Mouse (Mus musculus) telencephalon, adult 2 months (tissue): ENCODE results near the gene Fnbp1.

Experiments
- DNase-seq: peaks from one replicate; pipeline ENCODE4 v3.0.0-alpha.2; 2011; ENCODE audit warnings: low read depth, low spot score

Fnbp1 gene

GRCm38 (mm10) chr2:31031972-31032371 is 109.8 kb downstream of the Fnbp1 start:
- DNase-seq, result no peak

DNA sequence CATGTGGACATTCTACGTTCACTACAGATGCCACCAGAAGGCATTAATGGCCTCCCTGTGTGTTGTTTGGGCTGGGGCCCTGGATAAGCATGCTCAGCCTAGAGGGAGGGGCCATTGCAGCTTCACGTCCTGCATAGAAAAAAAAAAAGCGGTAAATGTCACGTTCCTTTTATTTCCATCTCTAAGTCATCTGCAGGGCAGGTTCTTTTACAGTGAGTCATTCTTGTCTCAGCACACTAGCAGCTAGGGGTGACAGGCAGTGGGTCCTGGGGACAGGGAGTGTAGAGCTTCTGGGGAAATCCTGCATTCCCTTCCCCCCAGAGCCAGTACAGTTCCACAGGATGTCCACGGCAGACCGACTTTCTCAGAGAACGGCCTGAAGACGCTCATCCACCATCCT is 115.2 kb downstream of the Fnbp1 start:
- no peak for DNase-seq

- no peak for DNase-seq
These were observed 116.3 kb downstream of the Fnbp1 start for GRCm38 (mm10) chr2:31025458-31025857.

- no peak for DNase-seq
These were observed 117.0 kb downstream of the Fnbp1 start for GRCm38 (mm10) chr2:31024618-31025370.

DNA sequence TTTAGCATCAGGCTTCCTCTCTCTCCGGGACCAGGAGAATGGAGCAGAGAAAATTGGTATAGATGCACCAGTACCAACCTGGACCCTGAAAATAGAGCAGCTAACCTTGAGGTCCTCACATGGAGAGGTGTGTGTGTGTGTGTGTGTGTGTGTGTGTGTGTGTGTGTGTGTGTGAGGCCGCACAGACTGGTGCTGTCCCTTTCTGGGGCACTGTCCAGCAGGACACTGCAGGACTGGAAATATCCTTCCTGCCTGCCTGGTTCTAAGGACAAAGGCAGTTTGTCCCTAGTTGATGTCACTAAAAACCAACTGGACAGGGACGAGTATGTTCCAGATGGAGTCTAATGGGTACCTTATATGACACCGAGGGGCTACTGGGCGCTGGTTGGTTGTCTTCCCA is 117.9 kb downstream of the Fnbp1 start:
- no peak for DNase-seq

- no peak for DNase-seq
These were observed 121.6 kb downstream of the Fnbp1 start for GRCm38 (mm10) chr2:31020202-31020601.

DNA sequence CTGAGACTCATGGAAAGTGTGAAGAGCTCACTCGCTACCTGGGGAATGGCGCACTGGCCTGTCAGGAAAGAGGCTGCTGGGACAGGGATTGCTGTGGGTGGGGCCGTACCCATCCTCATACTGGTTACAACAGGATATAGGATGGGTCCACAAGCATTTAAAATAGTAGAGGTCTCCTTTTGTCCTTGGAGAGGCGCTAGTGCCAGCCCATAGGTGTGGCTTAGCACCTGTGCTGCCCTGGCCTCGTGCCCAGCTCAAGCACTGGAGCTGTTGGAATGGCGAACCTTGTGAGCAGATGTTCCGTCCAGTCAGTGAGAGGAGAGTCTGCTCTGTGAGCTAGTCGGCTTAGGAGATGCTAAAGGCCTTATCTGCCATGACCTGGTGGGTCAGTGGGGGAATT is 122.8 kb downstream of the Fnbp1 start:
- DNase-seq, result no peak

GRCm38 (mm10) chr2:31018519-31018918 is 123.3 kb downstream of the Fnbp1 start:
- DNase-seq, result no peak

DNA sequence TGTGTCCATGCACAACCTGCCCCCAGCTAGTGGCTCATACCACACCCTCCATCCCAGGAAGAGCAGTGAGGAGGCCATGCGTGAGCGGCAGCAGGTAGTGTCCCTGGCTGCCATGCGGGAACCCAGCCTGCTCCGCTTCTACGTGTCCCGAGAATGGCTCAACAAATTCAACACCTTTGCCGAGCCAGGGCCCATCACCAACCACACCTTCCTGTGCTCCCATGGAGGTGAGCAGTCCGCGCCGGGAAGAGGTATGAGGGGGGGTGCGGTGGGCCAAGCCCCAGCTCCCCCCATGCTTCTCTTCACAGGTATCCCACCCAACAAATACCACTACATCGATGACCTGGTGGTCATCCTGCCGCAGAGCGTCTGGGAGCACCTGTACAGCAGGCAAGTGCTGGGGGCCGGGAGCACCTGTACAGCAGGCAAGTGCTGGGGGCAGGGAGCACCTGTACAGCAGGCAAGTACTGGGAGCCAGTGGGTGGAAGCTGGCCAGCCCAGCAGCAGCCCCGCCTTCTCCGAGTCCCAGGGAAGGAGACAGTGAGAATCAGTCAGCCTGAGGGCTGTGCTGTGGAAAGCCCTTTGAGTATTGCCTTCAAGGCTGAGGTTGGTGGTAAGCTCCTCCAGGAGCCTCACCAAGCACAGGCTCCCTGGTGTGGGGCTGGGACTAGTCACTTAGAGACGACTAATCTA is 124.0 kb downstream of the Fnbp1 start:
- DNase-seq, result no peak

- no peak for DNase-seq
These were observed 128.3 kb downstream of the Fnbp1 start for GRCm38 (mm10) chr2:31013371-31014120.

DNA sequence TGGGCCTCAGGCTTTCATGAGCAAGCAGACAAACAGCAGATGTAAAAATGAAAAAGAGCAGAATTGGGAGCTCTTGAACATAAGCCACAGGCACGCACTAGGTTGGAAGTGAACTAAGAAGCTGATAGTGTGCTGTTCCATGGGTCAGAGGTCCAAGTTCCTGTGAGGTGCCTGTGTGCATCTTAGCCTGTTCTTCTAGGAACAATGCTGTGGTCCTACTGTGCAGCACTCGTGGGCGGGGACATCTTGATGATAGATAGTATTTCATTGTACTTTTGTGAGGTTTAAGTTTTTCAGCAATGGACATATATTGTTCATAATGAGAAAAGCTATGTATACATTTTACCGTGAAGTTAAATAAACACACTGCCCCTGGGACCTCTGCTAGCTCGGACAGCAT is 134.6 kb downstream of the Fnbp1 start:
- DNase-seq, result no peak

GRCm38 (mm10) chr2:31006434-31006833 is 135.4 kb downstream of the Fnbp1 start:
- DNase-seq, result no peak

DNA sequence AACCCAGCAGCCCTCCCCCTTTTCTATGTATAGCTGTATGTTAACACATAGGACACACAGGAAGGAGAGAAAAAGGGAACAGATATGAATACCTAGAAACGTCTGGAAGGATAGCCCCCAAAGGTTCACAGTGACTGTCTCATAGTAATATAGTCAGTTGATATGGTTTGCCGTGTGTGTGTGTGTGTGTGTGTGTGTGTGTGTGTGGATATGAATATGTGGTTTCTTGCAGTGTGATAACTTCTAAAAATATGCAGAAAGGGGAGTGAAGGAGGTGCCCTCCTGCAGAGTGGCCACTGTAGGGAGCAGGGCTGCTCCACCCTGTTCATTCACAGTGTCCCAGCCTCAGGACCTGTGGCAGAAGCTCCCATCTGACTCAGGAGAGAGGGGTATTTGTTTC is 136.4 kb downstream of the Fnbp1 start:
- no peak for DNase-seq

- no peak for DNase-seq
These were observed 139.0 kb downstream of the Fnbp1 start for GRCm38 (mm10) chr2:31002857-31003256.

- no peak for DNase-seq
These were observed 143.2 kb downstream of the Fnbp1 start for GRCm38 (mm10) chr2:30998443-30999260.

- DNase-seq, result no peak
These were observed 146.3 kb downstream of the Fnbp1 start for GRCm38 (mm10) chr2:30995432-30995996.

DNA sequence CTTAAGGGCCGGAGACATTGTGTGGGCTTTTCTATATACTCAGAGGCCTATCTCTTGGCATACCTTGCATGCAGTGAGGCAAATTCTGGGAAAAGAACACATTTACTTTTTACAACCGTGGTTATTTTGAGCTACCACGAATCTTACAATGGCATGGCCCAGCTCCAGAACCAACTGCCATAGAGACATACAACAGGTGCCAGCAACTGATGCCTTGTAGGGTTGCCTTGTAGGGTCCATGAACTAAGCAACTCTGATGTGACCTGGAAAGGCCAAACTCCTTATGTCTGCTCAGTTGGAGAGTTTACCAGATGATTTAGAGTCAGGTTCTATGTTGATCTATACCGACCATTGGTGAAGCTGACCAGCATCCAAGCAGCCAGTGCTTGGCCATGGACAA is 147.0 kb downstream of the Fnbp1 start:
- DNase-seq, result no peak

DNA sequence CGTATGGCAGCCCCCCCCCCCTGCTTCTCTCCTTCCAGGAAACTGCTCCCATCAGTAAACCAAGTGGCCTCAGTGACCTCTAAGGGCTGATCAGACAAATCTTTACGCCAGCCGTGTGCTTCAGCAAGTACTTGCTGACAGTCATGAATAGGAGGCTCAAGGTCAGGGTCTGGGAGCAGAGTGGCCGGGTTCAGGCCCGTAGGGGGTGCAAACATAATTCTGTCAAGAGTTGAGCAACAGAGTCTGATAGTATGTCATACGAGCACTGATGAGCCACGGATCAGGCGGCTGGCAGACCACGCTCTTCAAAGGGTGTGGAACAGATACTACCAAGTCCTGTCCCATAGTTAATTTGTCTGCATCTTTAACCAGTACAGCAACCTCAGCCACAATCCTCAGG is 151.6 kb downstream of the Fnbp1 start:
- no peak for DNase-seq

DNA sequence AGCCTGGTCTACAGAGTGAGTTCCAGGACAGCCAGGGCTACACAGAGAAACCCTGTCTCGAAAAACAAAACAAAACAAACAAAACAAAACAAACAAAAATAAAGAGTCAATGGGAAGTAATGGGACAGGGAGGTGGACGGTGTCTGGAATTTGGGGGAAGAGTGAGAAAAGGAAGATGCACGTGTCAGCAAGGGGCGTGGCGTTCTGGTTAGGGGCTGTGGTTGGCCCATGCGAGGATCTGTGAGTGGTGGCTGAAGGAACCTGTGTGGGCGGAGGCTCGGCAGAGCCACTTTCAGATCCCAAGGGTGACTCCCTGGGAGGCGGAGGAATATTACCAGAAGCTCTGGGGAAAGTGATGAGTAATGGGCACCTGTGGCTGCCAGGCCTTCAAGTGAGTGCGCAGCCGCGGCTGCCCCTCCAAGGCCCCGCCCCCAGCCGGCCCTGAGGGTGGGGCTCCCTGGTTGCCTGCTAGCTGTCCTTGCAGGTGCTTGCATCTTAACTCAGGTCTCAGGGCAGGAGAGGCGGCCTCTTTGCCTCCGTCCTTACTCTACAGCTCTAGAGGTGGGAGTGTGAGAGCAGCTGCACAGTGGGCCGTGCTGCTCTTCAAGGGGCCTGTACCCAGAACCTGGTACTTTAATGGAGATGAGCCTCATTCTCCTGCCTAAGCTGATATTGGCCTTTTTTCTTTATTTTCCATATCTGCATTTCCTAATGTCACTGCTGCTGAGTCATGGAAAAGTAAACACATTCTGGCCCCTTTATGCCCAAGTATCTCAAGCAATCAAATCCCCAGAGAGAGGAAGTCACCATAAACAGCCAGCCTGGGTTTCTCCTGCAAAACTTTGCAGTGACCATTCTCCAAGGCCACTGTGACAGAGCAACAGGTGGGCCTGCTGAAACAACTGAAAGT is 156.4 kb downstream of the Fnbp1 start:
- no peak for DNase-seq

DNA sequence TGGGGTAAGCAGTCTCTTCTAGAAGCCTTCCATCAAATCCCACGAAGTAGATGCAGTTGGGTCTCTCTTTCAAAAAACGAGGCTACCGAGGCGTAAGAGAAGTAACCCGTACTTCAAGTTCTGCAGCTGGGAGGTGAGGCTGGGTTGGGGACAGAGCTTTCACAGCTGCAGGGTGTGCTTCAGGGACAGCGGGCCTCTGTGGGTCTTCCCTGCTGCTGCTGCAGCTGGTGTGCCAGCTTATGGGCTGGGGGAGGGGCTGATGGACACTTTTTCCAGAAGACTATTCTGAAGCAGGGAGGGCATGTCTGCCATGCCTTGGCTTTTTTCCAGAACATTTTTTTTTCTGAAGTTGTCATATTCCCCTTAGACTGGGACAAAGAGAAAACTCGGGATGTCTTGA is 158.8 kb downstream of the Fnbp1 start:
- no peak for DNase-seq
